Mouse (Mus musculus) heart, adult 18-20 months (tissue): ENCODE results near the gene Trmt2a. TPM values are rescaled to one million over a fixed set of nuclear protein-coding genes. Genes with fewer than 3 reads are reported as not detected.

ENCODE experiments used
- DNase-seq, 2 experiments: peaks; one replicate each; pipeline ENCODE4 v3.0.0; 2021 to 2022; ENCODE audit warnings: mixed read lengths in 1 of 2
- total RNA-seq, 2 experiments: library from RNA; stranded (reverse); gene quantifications; 2 replicates each; pipeline ENCODE4 v1.2.3; 2021

The Trmt2a gene
- total RNA-seq, 2 experiments from 2014 or later: 13.8 to 16.7 TPM

GRCm38 (mm10) chr16:18231047-18231446 lies 17.4 kb upstream of the Trmt2a start:
- no peak for DNase-seq

DNA sequence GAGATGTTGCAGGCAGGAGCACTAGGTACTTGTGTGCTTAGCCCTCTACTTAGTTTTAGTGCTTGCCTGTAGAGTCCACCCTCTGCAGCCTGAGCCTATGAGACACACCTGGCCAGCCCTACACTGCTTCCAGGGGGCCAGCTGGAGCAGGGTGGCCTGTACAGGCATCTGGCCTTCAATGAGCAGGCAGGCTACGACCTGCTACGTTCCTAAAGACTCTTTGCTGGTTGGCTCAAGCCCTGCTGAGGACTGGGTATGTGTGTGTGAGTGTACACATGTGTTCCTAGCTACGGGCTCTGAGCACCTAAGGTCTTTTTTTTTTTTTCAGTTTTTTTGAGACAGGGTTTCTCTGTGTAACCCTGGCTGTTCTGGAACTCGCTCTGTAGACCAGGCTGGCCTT lies 17.0 kb upstream of the Trmt2a start:
- DNase-seq: no peak

DNA sequence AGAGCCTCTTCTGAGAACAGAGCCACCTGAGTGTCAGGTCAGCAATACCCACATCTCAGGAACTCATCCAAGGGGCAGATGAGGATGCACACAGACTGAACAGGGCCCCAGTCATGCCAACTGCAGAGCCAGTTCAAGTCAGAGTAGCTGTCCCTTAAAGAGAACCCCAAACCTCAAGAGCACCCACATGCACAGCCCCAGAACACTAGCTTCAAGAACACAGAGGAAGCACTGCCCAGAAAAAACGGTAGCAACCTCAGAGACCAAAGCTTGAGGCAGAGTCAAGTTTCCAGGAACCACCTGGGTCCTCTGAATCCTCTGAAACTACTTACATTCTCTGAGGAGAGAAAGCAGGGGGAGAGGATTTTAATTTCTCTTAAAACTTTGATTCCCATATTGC lies 15.0 kb upstream of the Trmt2a start:
- DNase-seq: no peak

- no peak for DNase-seq
Measured at GRCm38 (mm10) chr16:18233919-18234670, 14.4 kb upstream of the Trmt2a start.

- peak in 1 of 2 experiments; percentile 86 for DNase-seq
Measured at GRCm38 (mm10) chr16:18234671-18235388, 13.6 kb upstream of the Trmt2a start, which contains the start of gene Zdhhc8. Zdhhc8 (minus strand) TSS chr16:18235136.

DNA sequence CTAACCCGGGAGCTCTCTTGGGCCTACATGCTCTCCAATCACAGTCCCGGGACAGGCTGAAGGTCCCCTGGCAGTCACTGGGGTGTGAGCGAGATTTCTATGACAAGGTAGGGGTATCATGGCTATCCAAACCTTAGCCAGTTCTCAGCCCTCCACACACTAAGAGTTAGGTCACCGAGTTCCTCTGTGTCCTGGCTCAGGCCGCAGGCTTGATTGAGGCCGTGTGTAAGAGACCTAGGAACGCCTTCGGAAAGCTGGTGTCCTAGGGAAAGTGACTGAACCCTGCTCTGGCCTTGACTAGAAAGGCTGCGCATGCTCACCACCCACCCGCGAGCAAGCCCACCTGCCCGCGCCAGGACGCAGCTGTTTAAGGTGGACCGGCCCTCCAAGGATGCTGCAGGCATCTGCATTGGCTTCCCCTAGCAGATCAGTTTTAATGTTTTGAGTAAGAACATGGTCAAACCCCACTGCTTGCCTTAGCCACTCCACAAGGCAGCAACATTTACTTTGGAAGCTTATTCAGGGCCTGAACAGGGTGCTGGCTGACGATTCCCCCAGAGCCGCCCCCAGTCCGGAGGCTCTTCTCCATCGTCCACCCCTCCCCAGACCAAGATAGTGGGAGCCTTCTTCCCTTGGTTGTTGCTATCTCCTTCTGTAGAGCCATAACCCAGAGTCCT lies 13.0 kb upstream of the Trmt2a start:
- DNase-seq: peak; percentile 76 to 84

- DNase-seq: no peak
Measured at GRCm38 (mm10) chr16:18236676-18237501, 11.6 kb upstream of the Trmt2a start.

DNA sequence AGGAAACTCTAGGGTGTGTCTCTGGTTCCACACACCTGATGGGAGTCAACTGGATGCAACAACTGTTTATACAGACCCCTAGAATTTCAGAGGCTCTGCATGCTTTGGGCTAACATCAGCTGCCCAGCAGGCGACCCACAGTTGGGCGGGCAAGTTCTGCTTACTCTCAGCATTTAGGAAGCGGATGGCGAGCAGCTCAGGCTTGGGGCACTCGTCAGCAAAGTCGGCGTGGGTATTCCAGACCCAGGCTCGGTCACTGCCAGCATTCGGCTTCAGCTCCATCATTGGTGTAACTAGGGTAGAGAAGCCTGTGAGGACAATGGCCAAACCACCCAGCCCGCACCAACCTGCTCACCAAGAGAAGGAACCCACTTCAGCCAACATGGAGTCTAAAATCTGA lies 6.9 kb upstream of the Trmt2a start:
- no peak for DNase-seq

GRCm38 (mm10) chr16:18247521-18248399 lies 719 bp upstream of the Trmt2a start:
- DNase-seq: no peak

- DNase-seq: peak in 1 of 2 experiments; percentile 70
Measured at GRCm38 (mm10) chr16:18249364-18249967, 987 bp downstream of the Trmt2a start.

DNA sequence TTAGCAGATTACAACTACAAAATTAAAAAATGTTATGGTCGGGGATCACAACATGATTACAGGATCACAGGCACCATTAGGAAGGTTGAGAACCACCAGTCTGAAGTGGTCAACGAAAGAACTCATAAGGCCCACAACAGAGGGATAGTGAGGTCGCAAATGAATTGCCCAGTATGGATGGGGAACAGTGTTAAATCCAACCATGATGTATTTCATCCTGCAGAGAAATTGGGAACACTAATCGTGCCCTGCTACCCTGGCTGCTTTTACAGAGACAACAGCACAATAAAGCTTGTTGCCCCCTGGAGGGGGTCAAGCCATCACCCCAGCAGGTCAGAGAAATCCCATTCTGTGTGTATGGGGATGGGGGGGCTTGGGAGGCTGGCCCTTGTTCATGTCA lies 1.8 kb downstream of the Trmt2a start:
- no peak for DNase-seq

GRCm38 (mm10) chr16:18250828-18251790 lies 2.6 kb downstream of the Trmt2a start:
- DNase-seq: no peak

DNA sequence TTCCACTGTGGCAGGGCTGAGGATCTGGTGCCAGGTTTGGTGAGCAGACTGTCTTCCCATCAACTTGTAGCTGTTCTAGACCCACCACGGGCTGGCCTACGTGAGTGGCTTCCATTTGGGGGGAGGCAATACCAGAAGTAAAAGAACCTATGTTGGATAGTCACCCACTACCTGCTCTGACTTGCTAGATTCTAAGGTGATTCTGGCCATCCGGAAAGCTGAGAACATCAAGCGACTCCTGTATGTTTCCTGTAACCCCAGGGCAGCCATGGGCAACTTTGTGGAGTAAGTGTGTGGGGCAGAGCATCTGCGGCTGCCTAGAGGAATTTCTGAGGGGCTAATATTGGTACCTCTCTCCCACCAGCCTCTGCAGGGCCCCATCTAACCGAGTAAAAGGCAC lies 4.3 kb downstream of the Trmt2a start:
- no peak for DNase-seq

- no peak for DNase-seq
Measured at GRCm38 (mm10) chr16:18253866-18254265, 5.4 kb downstream of the Trmt2a start.

DNA sequence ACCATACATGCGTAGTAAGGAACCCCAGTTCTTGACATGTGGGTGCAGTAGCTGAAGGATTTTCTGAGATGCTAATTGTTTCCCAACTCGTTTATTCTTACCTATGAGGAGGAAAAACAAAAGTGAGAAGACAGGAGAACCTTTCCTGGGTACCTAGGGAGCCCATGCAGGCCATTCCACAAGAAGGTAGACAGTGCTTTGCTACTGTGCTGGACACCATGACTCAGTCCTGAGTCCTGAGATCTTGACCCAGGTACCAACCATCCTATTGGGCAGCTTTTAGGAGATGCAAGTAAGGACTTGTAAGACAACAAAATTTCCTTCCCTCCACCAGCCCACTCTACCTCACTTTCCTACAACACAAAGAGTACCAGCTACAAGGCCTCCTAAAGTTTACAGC lies 9.7 kb downstream of the Trmt2a start, which contains the start of gene Gm49776:
Gene Gm49776 (minus strand): TSS at position 101 of the 400 bp plus-strand sequence.
- DNase-seq: no peak

DNA sequence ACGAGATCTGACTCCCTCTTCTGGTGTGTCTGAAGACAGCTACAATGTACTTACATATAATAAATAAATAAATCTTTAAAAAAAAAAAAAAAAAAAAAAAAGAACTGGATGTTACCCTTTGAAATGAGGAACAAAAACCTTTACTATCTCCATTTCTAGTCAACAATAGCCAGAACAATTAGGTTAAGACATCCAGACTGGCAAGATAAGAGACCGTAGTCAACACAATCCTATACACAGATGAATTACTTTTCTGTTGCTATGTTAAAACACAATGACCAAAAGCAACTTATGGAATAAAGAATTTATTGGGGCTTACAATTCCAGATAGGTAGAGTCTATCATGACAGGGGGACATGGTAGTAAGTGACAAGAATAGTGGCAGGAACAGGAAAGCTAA lies 16.5 kb downstream of the Trmt2a start:
- no peak for DNase-seq

GRCm38 (mm10) chr16:18268182-18268581 lies 19.7 kb downstream of the Trmt2a start:
- no peak for DNase-seq

DNA sequence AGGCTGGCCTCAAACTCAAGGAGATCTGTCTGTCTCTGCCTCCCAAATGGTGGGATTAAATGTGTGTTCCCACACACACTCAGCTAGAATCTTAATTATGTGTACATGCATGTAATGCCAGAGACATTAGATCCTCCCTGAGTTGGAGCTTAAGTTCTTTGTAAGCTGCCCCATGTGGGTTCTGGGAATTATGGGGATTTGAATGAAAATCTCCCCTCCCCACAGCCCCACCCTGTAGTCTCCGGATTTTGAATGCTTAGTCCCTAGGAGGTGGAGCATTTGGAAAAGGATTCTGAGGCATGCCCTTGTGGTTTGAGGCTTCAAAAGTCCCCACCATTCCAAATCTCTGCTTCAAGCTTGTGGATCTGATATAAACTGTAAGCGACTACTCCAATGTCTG lies 26.7 kb downstream of the Trmt2a start:
- DNase-seq: no peak

DNA sequence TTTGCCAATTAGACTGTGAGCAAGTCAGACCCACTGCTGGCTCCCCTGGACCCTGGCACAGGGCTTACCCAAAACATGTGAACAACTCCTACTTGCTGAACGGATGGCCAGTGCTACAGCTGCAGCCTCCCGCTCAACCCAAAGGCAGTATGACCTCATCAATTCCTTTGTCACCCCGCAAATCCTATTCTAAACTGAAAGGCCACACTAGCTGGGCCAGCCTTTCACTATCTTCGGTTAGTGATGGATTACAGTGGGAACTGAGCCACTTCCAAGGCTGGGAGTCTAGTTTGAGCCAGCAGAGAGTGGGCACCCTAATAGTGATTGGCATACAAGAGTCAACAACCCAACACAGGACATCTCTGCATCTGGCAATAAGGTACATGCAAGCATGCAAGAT lies 39.7 kb downstream of the Trmt2a start:
- DNase-seq: no peak
